Mouse (Mus musculus): ENCODE data around the gene Arvcf.

Arvcf gene

GRCm38 (mm10) chr16:18410418-18410817 is 62.4 kb downstream of the Arvcf start:
- DNase-seq (ENCODE audit: low spot score in 2 of 2): no peak

GRCm38 (mm10) chr16:18411026-18411649 is 63.2 kb downstream of the Arvcf start:
- DNase-seq (ENCODE audit: low spot score in 2 of 2): no peak

- DNase-seq (ENCODE audit: low spot score in 2 of 2): no peak
Measured at GRCm38 (mm10) chr16:18411802-18412476, 64.0 kb downstream of the Arvcf start.

GRCm38 (mm10) chr16:18413032-18413816 is 65.2 kb downstream of the Arvcf start:
- no peak for DNase-seq (ENCODE audit: low spot score in 2 of 2)

- DNase-seq (ENCODE audit: low spot score in 2 of 2): peak in 1 of 2 experiments; percentile 72
Measured at GRCm38 (mm10) chr16:18416094-18416761, 68.2 kb downstream of the Arvcf start.

GRCm38 (mm10) chr16:18416837-18417236 is 68.9 kb downstream of the Arvcf start:
- no peak for DNase-seq (ENCODE audit: low spot score in 2 of 2)

GRCm38 (mm10) chr16:18417491-18417890 is 69.5 kb downstream of the Arvcf start:
- DNase-seq (ENCODE audit: low spot score in 2 of 2): no peak

- no peak for DNase-seq (ENCODE audit: low spot score in 2 of 2)
Measured at GRCm38 (mm10) chr16:18418756-18419602, 71.0 kb downstream of the Arvcf start.

- DNase-seq (ENCODE audit: low spot score in 2 of 2): no peak
Measured at GRCm38 (mm10) chr16:18419603-18420026, 71.6 kb downstream of the Arvcf start.

GRCm38 (mm10) chr16:18420571-18420970 is 72.6 kb downstream of the Arvcf start:
- no peak for DNase-seq (ENCODE audit: low spot score in 2 of 2)

GRCm38 (mm10) chr16:18423203-18423914 is 75.4 kb downstream of the Arvcf start:
- DNase-seq (ENCODE audit: low spot score in 2 of 2): no peak

- DNase-seq (ENCODE audit: low spot score in 2 of 2): no peak
Measured at GRCm38 (mm10) chr16:18423915-18424265, 75.9 kb downstream of the Arvcf start.

GRCm38 (mm10) chr16:18424364-18425045 is 76.5 kb downstream of the Arvcf start:
- DNase-seq (ENCODE audit: low spot score in 2 of 2): no peak

GRCm38 (mm10) chr16:18425475-18426214 is 77.7 kb downstream of the Arvcf start:
- no peak for DNase-seq (ENCODE audit: low spot score in 2 of 2)

- DNase-seq (ENCODE audit: low spot score in 2 of 2): peak in 1 of 2 experiments; percentile 80
Measured at GRCm38 (mm10) chr16:18426215-18426791, 78.3 kb downstream of the Arvcf start, which contains the start of gene Txnrd2. Gene Txnrd2 (plus strand): TSS chr16:18426384.

GRCm38 (mm10) chr16:18426802-18427280 is 78.9 kb downstream of the Arvcf start, which contains the start of gene Comt:
Gene Comt (minus strand): TSS chr16:18426852.
- DNase-seq (ENCODE audit: low spot score in 2 of 2): no peak

GRCm38 (mm10) chr16:18428011-18428515 is 80.1 kb downstream of the Arvcf start:
- DNase-seq (ENCODE audit: low spot score in 2 of 2): no peak

GRCm38 (mm10) chr16:18428516-18429042 is 80.6 kb downstream of the Arvcf start:
- no peak for DNase-seq (ENCODE audit: low spot score in 2 of 2)
